Mouse (Mus musculus) heart, adult 2 months (tissue): Measurements from ENCODE around the gene Zc3h10. TPM values are rescaled to one million over a fixed set of nuclear protein-coding genes. Genes with fewer than 3 reads are reported as not detected.
"Not testable (repeated sequence)": the region's sequence is repeated elsewhere in the genome, so short reads cannot be mapped to it uniquely, and the experiment has no call there.

Source experiments
- DNase-seq, 2 experiments: peaks; one replicate each; pipeline ENCODE4 v3.0.0; 2021
- H3K27ac ChIP-seq: fragments of 200-600 bp; 2 replicates; pipeline ENCODE4 v1.8.1; 2022
- H3K27me3 ChIP-seq: fragments of 200-500 bp; 2 replicates; pipeline ENCODE4 v1.6.1; 2012; ENCODE audit warnings: mild to moderate bottlenecking, low read length, inconsistent platforms, mixed read lengths; ENCODE audit not compliant: control insufficient read depth, insufficient read depth
- H3K36me3 ChIP-seq: fragments of 200-500 bp; 2 replicates; pipeline ENCODE4 v1.6.1; 2012; ENCODE audit warnings: low read length, inconsistent platforms; ENCODE audit not compliant: control insufficient read depth, insufficient read depth
- H3K4me1 ChIP-seq: fragments of 200-500 bp; 2 replicates; pipeline ENCODE4 v1.6.1; 2011; ENCODE audit warnings: low read length; ENCODE audit not compliant: control insufficient read depth, insufficient read depth
- H3K4me3 ChIP-seq: fragments of 200-600 bp; 2 replicates; pipeline ENCODE4 v1.8.1; 2022
- H3K79me2 ChIP-seq: fragments of 200-500 bp; replicated peaks from 2 replicates; pipeline ENCODE4 v1.6.1; 2012; ENCODE audit warnings: mild to moderate bottlenecking, inconsistent platforms, low read length, moderate library complexity, mixed read lengths; ENCODE audit not compliant: control insufficient read depth, insufficient read depth
- H3K9ac ChIP-seq: fragments of 200-500 bp; 2 replicates; pipeline ENCODE4 v1.6.1; 2012; ENCODE audit warnings: low read depth, mild to moderate bottlenecking, control low read depth, inconsistent platforms, low read length, mixed read lengths
- CTCF ChIP-seq: fragments of 200-600 bp; IDR thresholded peaks from 2 replicates; pipeline ENCODE4 v1.8.1; 2022; ENCODE audit warnings: antibody characterized with exemption, mild to moderate bottlenecking, moderate library complexity
- EP300 ChIP-seq: fragments of 200-500 bp; IDR thresholded peaks from 2 replicates; pipeline ENCODE4 v1.6.1; 2011; ENCODE audit warnings: low read depth, low read length, control low read depth; ENCODE audit not compliant: insufficient read depth
- POLR2A ChIP-seq: fragments of 200-500 bp; IDR thresholded peaks from 2 replicates; pipeline ENCODE4 v1.6.1; 2011; ENCODE audit warnings: mild to moderate bottlenecking, low read depth, low read length, control low read depth; ENCODE audit not compliant: insufficient read depth
- WGBS: fragments of 180-500 bp; shearing (Covaris S2); methylation state at CpG from one replicate; pipeline ENCODE4 v1.1.7; 2018; 5-methylcytosine and 5-hydroxymethylcytosine counted together
- intact Hi-C: fragments of 180-260 bp; cut with DNase I; formaldehyde crosslinking; loops from one replicate; pipeline ENCODE4 v1.15.1; 2025
- polyA plus RNA-seq: library from polyadenylated mRNA; depleted of rRNA; stranded (reverse); fragments of >200 nt; gene quantifications from 2 replicates; pipeline ENCODE4 v1.2.3, GENCODE M21; 2012
- total RNA-seq, 2 experiments: library from RNA; stranded (reverse); gene quantifications; 2 replicates each; pipeline ENCODE4 v1.2.3; 2021

The Zc3h10 gene
- total and polyA plus RNA-seq, 3 experiments, result 6.8 to 7.6 (median 7.5) TPM

GRCm38 (mm10) chr10:128508260-128508659, 39.3 kb downstream of the Zc3h10 start:
- H3K79me2 ChIP-seq, result no peaks in the 10 kb centered on the region; the same call in 1 of the 2 replicates
- no peaks in the 10 kb centered on the region for H3K36me3 ChIP-seq
- no peak for DNase-seq
- intact Hi-C loops, result no loop called here
- no peak overlapping the region for H3K27ac ChIP-seq
- 72% methylated on average over 9 of the region's 9 CpGs for WGBS
- H3K27me3 ChIP-seq, result no peaks in the 10 kb centered on the region
- peaks cover 3% of the 10 kb centered on the region; the same call in 1 of the 2 replicates for H3K4me1 ChIP-seq
- TF ChIP-seq POLR2A (no peak), CTCF (no peak), EP300 (no peak)
- H3K4me3 ChIP-seq, result no peak overlapping the region
- no peak overlapping the region for H3K9ac ChIP-seq

- no peaks in the 10 kb centered on the region; the same call in 1 of the 2 replicates for H3K79me2 ChIP-seq
- no peak overlapping the region for H3K4me3 ChIP-seq
- H3K27ac ChIP-seq, result no peak overlapping the region
- H3K4me1 ChIP-seq, result peaks cover 6% of the 10 kb centered on the region
- H3K9ac ChIP-seq, result no peak overlapping the region
- no peak for DNase-seq
- 97% methylated on average over 14 of the region's 14 CpGs for WGBS
- no peaks in the 10 kb centered on the region for H3K36me3 ChIP-seq
- no peak for TF ChIP-seq POLR2A
- TF ChIP-seq CTCF, result no peak
- no peak for TF ChIP-seq EP300
- intact Hi-C loops, result no loop called here
- no peaks in the 10 kb centered on the region for H3K27me3 ChIP-seq
These were observed 41.6 kb downstream of the Zc3h10 start for GRCm38 (mm10) chr10:128505974-128506373.

- H3K4me1 ChIP-seq, intact Hi-C loops, H3K27ac ChIP-seq, H3K27me3 ChIP-seq, H3K9ac ChIP-seq, H3K79me2 ChIP-seq, H3K4me3 ChIP-seq, H3K36me3 ChIP-seq, DNase-seq: not testable (repeated sequence)
- WGBS, result 79% methylated on average over 5 of the region's 5 CpGs
These were observed 42.3 kb downstream of the Zc3h10 start for GRCm38 (mm10) chr10:128505371-128505667.

GRCm38 (mm10) chr10:128504641-128505370, 42.8 kb downstream of the Zc3h10 start:
- peak overlapping the region; percentile 48 for H3K27ac ChIP-seq
- intact Hi-C loops, result no loop called here

GRCm38 (mm10) chr10:128504012-128504411, 43.6 kb downstream of the Zc3h10 start:
- TF ChIP-seq EP300 (no peak), CTCF (no peak), POLR2A (no peak)
- no peak for DNase-seq
- Histone ChIP-seq H3K4me3 (peak overlapping the region; percentile 31), H3K79me2 (no peaks in the 10 kb centered on the region; the same call in 1 of the 2 replicates), H3K9ac (no peak overlapping the region), H3K27ac (peak overlapping the region; percentile 79), H3K36me3 (no peaks in the 10 kb centered on the region), H3K4me1 (peaks cover 6% of the 10 kb centered on the region), H3K27me3 (no peaks in the 10 kb centered on the region)
- intact Hi-C loops, result no loop called here
- 49% methylated on average over 3 of the region's 3 CpGs for WGBS

More at GRCm38 (mm10) chr10:128504641-128505370, 42.8 kb downstream of the Zc3h10 start:
- H3K9ac ChIP-seq, result peak overlapping the region; percentile 32; the same call in 1 of the 2 replicates
- no peak for TF ChIP-seq EP300
- TF ChIP-seq POLR2A, result no peak
- no peak for TF ChIP-seq CTCF
- peaks cover 6% of the 10 kb centered on the region for H3K4me1 ChIP-seq
- peak in 1 of 2 experiments; percentile 31 for DNase-seq
- no peaks in the 10 kb centered on the region for H3K27me3 ChIP-seq
- no peaks in the 10 kb centered on the region; the same call in 1 of the 2 replicates for H3K79me2 ChIP-seq
- 48% methylated on average over 9 of the region's 9 CpGs for WGBS
- no peaks in the 10 kb centered on the region for H3K36me3 ChIP-seq
- H3K4me3 ChIP-seq, result no peak overlapping the region

- Histone ChIP-seq H3K4me1 (peaks cover 6% of the 10 kb centered on the region), H3K36me3 (no peaks in the 10 kb centered on the region), H3K4me3 (peak overlapping the region; percentile 31), H3K79me2 (no peaks in the 10 kb centered on the region; the same call in 1 of the 2 replicates), H3K27me3 (no peaks in the 10 kb centered on the region), H3K27ac (peak overlapping the region; percentile 79), H3K9ac (0 out of 2 replicates have a peak overlapping the region, but pooled peaks have one; percentile 28)
- 66% methylated on average over 8 of the region's 8 CpGs for WGBS
- TF ChIP-seq CTCF, result no peak
- no peak for TF ChIP-seq POLR2A
- no peak for TF ChIP-seq EP300
- intact Hi-C loops, result no loop called here
- DNase-seq, result no peak
These were observed 44.0 kb downstream of the Zc3h10 start for GRCm38 (mm10) chr10:128503532-128503931.
